Mouse (Mus musculus) liver, embryonic 16.5 days (tissue): Measurements from ENCODE around the gene Tnfaip8l1. TPM values are rescaled to one million over a fixed set of nuclear protein-coding genes. Genes with fewer than 3 reads are reported as not detected.

ENCODE experiments used
- ATAC-seq: fragments of 200-750 bp; cut with Nextera tagmentation; 2 replicates; pipeline ENCODE4 v1.8.0; 2017; ENCODE audit warnings: low read depth, mild to moderate bottlenecking, moderate number of reproducible peaks, moderate library complexity
- H3K27ac ChIP-seq: fragments of 300-500 bp; sonication (generic); 2 replicates; pipeline ENCODE4 v1.5.1; 2014; ENCODE audit warnings: mild to moderate bottlenecking, low read length
- H3K27me3 ChIP-seq: fragments of 300-500 bp; sonication (generic); 2 replicates; pipeline ENCODE4 v1.6.1; 2014; ENCODE audit warnings: low read depth, low read length, mixed read lengths; ENCODE audit not compliant: control insufficient read depth, insufficient read depth
- H3K36me3 ChIP-seq: fragments of 300-500 bp; sonication (generic); 2 replicates; pipeline ENCODE4 v1.6.1; 2014; ENCODE audit warnings: mild to moderate bottlenecking; ENCODE audit not compliant: control insufficient read depth, insufficient read depth
- H3K4me1 ChIP-seq: fragments of 300-500 bp; sonication (generic); 2 replicates; pipeline ENCODE4 v1.6.1; 2014; ENCODE audit warnings: low read depth, low read length, mixed read lengths; ENCODE audit not compliant: control insufficient read depth
- H3K4me2 ChIP-seq: fragments of 300-500 bp; sonication (generic); 2 replicates; pipeline ENCODE4 v1.6.1; 2014; ENCODE audit warnings: low read depth, low read length, mixed read lengths
- H3K4me3 ChIP-seq: fragments of 300-500 bp; sonication (generic); 2 replicates; pipeline ENCODE4 v1.5.1; 2014; ENCODE audit warnings: low read depth, mild to moderate bottlenecking, low read length
- H3K9ac ChIP-seq: fragments of 300-500 bp; sonication (generic); 2 replicates; pipeline ENCODE4 v1.6.1; 2014; ENCODE audit warnings: low read depth, low read length
- H3K9me3 ChIP-seq: fragments of 300-500 bp; sonication (generic); replicated peaks from 2 replicates; pipeline ENCODE4 v1.6.1; 2016; ENCODE audit warnings: low read length; ENCODE audit not compliant: control insufficient read depth
- WGBS: fragments of 180-500 bp; shearing (Covaris S2); extraction: QIAGEN DNeasy Blood & Tissue Kit; methylation state at CpG from one replicate; pipeline ENCODE4 v1.1.7; 2014; ENCODE audit not compliant: insufficient replicate concordance; 5-methylcytosine and 5-hydroxymethylcytosine counted together
- microRNA-seq: library from miRNA; unstranded; fragments of <30 nt; microRNA quantifications from one replicate; pipeline ENCODE4, GENCODE M21; 2016
- polyA plus RNA-seq: library from polyadenylated mRNA; unstranded; fragments of >200 nt; fragmentation: Nextera tagmentation; extraction: Ambion mirVana; gene quantifications from 2 replicates; pipeline ENCODE4 v1.2.1, GENCODE M21; 2015

Tnfaip8l1 gene
- polyA plus RNA-seq, 1 experiment from 2014 or later = 4.1 TPM

DNA sequence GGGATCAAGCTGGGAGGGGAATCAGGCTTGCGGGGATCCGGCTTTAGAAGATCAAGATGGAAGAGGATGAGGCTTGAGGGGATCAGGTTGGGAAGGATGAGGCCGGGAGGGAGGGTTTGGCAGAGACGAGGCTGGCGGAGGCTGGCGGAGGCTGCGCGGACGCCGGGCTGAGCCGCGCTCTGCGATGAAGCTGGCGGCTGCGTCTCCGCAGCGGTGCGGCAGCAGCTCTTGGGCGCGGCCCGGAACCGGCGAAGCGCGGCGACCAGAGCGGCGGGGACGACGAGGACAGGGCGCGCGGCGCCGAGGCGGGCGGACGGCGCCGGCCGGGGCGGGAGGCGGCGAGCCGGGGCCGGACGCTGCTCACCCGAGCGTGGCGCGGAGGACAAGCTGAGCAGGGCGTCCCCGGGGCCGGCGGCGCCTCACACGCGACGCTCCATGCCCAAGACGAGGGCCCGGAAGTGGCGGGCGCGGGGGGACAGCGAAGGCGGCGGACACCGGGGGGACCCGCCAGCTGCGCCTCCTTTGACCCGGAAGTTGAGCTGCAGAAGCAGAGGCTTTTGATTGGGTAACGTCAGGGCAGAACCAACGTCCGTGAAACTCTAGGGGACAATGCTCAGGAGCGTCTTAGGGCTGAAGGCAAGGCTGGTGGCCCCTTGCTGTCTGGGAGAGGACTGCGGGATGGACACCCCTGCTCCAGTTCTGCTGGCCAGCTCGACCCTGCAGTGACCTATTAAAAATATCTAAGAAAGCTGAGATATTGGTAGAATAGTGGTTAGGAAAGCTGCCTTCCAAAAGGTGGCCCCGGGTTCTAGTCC is 56.3 kb downstream of the Tnfaip8l1 start, which contains the start of gene Dpp9:
Gene Dpp9, minus strand, starts transcription at position 529 of the 815 bp plus-strand sequence.
- H3K27ac ChIP-seq = peak within 1 kb of the TSS; percentile 82
- peak; percentile 94 for ATAC-seq
- peak within 1 kb of the TSS; percentile 82 for H3K4me3 ChIP-seq
- no peaks in the 10 kb centered on the region for H3K9me3 ChIP-seq
- no peaks in the 10 kb centered on the region for H3K27me3 ChIP-seq
- under 1% methylated on average over 78 of the region's 78 CpGs for WGBS
- peaks cover 16% of the 10 kb centered on the region for H3K4me1 ChIP-seq
- peak within 1 kb of the TSS; percentile 87 for H3K4me2 ChIP-seq
- H3K36me3 ChIP-seq = no peaks in the 10 kb centered on the region
- peak within 1 kb of the TSS; percentile 82 for H3K9ac ChIP-seq

DNA sequence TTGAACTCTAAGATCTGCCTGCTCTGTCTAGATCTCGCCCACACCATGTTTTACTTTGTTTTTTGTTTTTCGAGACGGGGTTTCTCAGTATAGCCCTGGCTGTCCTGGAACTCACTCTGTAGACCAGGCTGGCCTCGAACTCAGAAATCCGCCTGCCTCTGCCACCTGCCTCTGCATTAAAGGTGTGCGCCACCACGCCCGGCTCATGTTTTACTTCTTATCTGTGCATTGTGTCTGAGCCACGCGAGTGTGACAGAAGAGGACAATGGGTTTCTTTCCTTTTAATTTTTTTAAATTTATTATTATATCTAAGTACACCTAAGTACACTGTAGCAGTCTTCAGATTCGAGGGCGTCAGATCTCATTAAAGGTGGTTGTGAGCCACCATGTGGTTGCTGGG is 57.0 kb downstream of the Tnfaip8l1 start:
- Histone ChIP-seq H3K4me1 (peaks cover 16% of the 10 kb centered on the region), H3K27me3 (no peaks in the 10 kb centered on the region), H3K36me3 (no peaks in the 10 kb centered on the region), H3K27ac (peak overlapping the region; percentile 45), H3K9ac (peak overlapping the region; percentile 82), H3K9me3 (no peaks in the 10 kb centered on the region), H3K4me3 (peak overlapping the region; percentile 82), H3K4me2 (peak overlapping the region; percentile 87)
- no peak for ATAC-seq
- 28% methylated on average over 12 of the region's 12 CpGs for WGBS

DNA sequence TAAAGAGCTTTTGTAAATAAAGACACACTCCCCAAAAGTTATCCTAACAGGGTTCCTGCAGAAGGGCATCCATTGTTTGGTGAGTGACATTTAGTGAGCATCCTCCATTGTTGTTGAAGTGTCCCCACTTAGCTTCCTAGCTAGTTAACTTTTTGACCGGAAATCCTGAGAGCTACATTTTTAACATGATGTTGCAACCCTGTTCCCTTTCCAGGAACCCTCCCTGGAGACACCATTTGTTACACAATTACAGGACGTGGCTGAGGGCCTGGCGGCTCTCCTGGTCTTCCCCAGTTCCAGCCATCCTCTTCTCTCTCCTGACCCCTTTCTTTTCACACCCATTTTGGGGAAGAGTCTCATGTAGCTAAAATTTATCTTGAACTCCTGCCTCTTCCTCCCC is 57.5 kb downstream of the Tnfaip8l1 start:
- peaks cover 16% of the 10 kb centered on the region for H3K4me1 ChIP-seq
- no peak overlapping the region for H3K4me3 ChIP-seq
- H3K27ac ChIP-seq = peak overlapping the region; percentile 45
- 30% methylated on average over 3 of the region's 3 CpGs for WGBS
- no peaks in the 10 kb centered on the region for H3K36me3 ChIP-seq
- H3K27me3 ChIP-seq = no peaks in the 10 kb centered on the region
- peak overlapping the region; percentile 87; the same call in 1 of the 2 replicates for H3K4me2 ChIP-seq
- H3K9ac ChIP-seq = no peak overlapping the region
- ATAC-seq = 0 out of 2 replicates have a peak, but pooled peaks have one; percentile 8
- H3K9me3 ChIP-seq = no peaks in the 10 kb centered on the region

Small RNAs within 50 kb of the gene (microRNA-seq; reads per million reads assigned to microRNA genes)
- 0.74 reads per million for gene Gm44397

Other genes starting within 250 kb of the Tnfaip8l1 start
- gene Zfp119b, start 213.0 kb upstream of the Tnfaip8l1 start, polyA plus RNA-seq = 2.5 and 2.8 TPM in 2 replicates
- 7.6 and 9.8 TPM in 2 replicates for gene Ebi3, start 209.8 kb upstream of the Tnfaip8l1 start, polyA plus RNA-seq
- 7.2 and 7.5 TPM in 2 replicates for gene Yju2, start 203.4 kb upstream of the Tnfaip8l1 start, polyA plus RNA-seq
- 0.09 and 0.18 TPM in 2 replicates for gene Shd, start 192.0 kb upstream of the Tnfaip8l1 start, polyA plus RNA-seq
- gene Fsd1, start 176.0 kb upstream of the Tnfaip8l1 start, polyA plus RNA-seq = 0.22 and 0.26 TPM in 2 replicates
- gene Stap2, start 156.9 kb upstream of the Tnfaip8l1 start, polyA plus RNA-seq = 3.5 and 4.5 TPM in 2 replicates
- gene Mpnd, start 156.8 kb upstream of the Tnfaip8l1 start, polyA plus RNA-seq = 14.9 and 16.2 TPM in 2 replicates
- 44.9 and 46.0 TPM in 2 replicates for gene Sh3gl1, start 125.8 kb upstream of the Tnfaip8l1 start, polyA plus RNA-seq
- gene Chaf1a, start 122.0 kb upstream of the Tnfaip8l1 start, polyA plus RNA-seq = 14.5 TPM in 2 replicates
- 14.1 and 15.3 TPM in 2 replicates for gene Ubxn6, start 87.4 kb upstream of the Tnfaip8l1 start, polyA plus RNA-seq
- 36.1 and 37.2 TPM in 2 replicates for gene Hdgfl2, start 82.8 kb upstream of the Tnfaip8l1 start, polyA plus RNA-seq
- 0.05 and 0.13 TPM in 2 replicates for gene Plin4, start 52.7 kb upstream of the Tnfaip8l1 start, polyA plus RNA-seq
- gene Plin5, start 44.9 kb upstream of the Tnfaip8l1 start, polyA plus RNA-seq = 5.2 and 9.7 TPM in 2 replicates
- 4.3 and 6.2 TPM in 2 replicates for gene Lrg1, start 40.5 kb upstream of the Tnfaip8l1 start, polyA plus RNA-seq
- 0.81 and 1.3 TPM in 2 replicates for gene Sema6b, start 22.1 kb upstream of the Tnfaip8l1 start, polyA plus RNA-seq
- gene Mydgf, start 21.4 kb downstream of the Tnfaip8l1 start, polyA plus RNA-seq = 56.2 and 56.4 TPM in 2 replicates
- 19.9 and 23.5 TPM in 2 replicates for gene Dpp9, start 56.4 kb downstream of the Tnfaip8l1 start, polyA plus RNA-seq
- gene Fem1a, start 94.3 kb downstream of the Tnfaip8l1 start, polyA plus RNA-seq = 5.2 and 5.7 TPM in 2 replicates
- 3.4 and 4.2 TPM in 2 replicates for gene Ticam1, start 114.3 kb downstream of the Tnfaip8l1 start, polyA plus RNA-seq
- gene Plin3, start 130.4 kb downstream of the Tnfaip8l1 start, polyA plus RNA-seq = 35.9 and 37.6 TPM in 2 replicates
- not detected in 2 replicates for gene Arrdc5, start 137.8 kb downstream of the Tnfaip8l1 start, polyA plus RNA-seq
- gene Uhrf1, start 140.8 kb downstream of the Tnfaip8l1 start, polyA plus RNA-seq = 86.0 and 89.7 TPM in 2 replicates
- gene Kdm4b, start 163.6 kb downstream of the Tnfaip8l1 start, polyA plus RNA-seq = 6.3 and 7.0 TPM in 2 replicates